Mouse (Mus musculus) left cerebral cortex, adult 11 months (tissue): ENCODE data around the gene Rexo5.

Experiments
- DNase-seq: peaks from one replicate; pipeline ENCODE4 v3.0.0; 2022; ENCODE audit warnings: low spot score

Gene Rexo5

DNA sequence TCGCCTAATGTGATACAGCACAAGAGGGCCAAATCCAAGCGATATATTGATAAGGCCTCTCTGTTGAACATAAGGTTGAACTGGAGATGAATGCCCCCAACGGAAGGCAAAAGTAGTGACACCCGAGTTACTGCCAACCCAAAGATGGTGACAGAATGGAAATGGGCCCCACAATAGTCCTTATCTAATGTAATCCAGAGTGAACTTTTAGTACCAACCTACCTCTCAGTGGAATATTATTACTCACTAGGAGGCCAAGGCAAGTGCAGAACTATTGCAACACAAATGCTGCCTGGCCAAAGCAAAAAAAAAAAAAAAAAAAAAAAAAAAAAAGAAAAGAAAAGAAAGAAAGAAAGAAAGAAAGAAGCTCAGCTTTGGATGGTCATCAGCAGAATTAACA is 98.9 kb downstream of the Rexo5 start:
- DNase-seq: no peak

- peak; percentile 13 for DNase-seq
Observed at GRCm38 (mm10) chr7:119894818-119895544, 101.2 kb downstream of the Rexo5 start.

- peak; percentile 96 for DNase-seq
Observed at GRCm38 (mm10) chr7:119895639-119896512, 102.1 kb downstream of the Rexo5 start, which contains the start of the genes Lyrm1 and Dcun1d3. Lyrm1 (plus strand) TSS chr7:119895861. Dcun1d3 (minus strand) TSS chr7:119896298.

- DNase-seq: no peak
Observed at GRCm38 (mm10) chr7:119897521-119898109, 103.8 kb downstream of the Rexo5 start.

DNA sequence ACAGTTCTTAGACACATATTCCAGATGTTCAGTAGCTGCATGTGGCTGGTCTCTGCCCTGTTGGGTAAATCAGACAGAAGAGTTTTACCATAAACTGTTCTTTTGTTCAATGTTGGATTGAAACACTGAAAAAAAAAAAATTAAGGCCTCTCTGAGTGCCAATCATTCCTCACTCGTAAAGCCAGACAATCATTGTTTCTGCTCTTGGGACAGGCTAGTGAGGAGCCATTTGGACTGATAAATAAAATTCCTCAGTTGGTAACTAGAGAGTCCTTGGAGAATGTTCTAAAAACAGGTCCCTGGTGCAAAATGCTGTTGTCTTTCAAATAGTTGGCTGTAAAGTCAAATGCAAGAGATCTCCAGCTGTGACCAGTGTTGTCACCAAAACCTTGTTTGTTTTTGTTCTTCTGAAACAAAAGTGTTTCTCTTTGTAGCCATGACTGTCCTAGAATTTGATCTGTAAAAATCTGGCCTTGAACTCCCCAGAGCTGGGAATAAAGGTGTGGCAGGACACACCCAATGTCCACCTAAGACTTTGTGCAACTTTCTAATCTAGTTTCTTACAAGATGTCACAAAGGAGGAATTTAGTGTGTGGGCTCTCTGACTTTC is 104.5 kb downstream of the Rexo5 start:
- no peak for DNase-seq
